Mouse (Mus musculus): ENCODE measurements around the gene Arsg.
"Not testable (repeated sequence)": the region's sequence is repeated elsewhere in the genome, so short reads cannot be mapped to it uniquely, and the experiment has no call there.

The Arsg gene

DNA sequence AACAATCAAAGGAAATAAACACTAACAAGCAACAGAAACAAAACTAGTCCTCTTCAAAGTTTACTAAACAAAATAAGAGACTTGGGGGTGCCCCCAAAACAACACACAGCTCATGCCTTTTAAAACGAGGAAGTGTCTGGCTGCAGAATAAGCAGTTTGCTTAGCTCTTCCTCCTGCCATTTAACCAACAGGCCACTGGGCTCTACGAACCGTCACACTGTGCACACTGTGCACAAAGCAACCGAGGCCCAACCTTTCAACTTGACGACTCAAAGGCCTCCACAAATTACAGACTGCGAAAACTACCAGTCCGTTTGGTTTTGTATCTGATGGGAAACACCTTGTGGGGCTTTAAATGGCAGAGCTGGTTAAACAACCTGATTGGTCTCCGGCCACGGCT, 3.0 kb upstream of the Arsg start:
- no peak for DNase-seq (ENCODE audit: low spot score)

DNA sequence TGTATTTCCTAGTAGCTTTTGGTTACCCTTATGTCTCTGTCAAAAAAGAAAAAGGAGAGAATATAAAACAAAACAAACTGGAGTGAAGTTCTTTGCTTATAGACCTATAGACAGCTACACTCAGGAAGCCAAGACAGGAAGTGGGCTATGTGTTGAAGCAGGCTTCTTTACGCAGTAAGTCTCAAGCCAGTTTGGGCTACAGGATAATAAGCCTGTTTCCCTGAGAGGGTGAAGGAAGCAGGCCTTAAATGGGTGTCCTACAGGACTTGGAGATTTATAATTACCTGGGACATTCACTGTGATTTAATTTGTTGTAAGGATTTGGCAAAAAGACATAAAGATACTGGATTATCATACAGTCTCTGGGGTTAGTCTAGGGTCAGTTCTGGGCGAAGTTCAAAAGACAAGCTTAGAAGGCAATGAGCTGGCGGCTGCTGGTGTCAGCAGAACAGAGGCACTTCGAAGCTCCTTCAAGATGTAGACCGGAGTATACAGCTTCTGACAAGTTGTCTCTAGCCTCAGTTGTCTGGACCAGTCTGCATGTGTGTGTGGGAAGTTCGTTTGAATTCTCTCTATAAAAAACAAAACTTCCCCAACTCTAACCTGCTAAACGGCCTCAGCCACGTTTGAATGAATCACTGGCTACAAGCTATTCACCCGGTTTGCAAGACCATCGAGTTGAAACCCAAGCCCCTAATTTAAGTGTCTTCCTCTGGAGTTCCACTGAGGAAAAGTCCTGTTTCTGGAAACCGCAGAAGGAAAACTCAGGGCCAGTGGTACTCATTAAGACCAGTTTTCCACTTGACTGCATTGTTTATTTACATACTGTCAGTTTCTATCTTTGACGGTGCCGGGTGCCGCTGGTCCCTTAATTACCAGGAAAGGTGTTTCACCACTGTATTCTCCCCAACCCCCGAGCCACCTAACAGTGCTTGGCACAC, 2.0 kb upstream of the Arsg start:
- no peak for DNase-seq (ENCODE audit: low spot score)

DNA sequence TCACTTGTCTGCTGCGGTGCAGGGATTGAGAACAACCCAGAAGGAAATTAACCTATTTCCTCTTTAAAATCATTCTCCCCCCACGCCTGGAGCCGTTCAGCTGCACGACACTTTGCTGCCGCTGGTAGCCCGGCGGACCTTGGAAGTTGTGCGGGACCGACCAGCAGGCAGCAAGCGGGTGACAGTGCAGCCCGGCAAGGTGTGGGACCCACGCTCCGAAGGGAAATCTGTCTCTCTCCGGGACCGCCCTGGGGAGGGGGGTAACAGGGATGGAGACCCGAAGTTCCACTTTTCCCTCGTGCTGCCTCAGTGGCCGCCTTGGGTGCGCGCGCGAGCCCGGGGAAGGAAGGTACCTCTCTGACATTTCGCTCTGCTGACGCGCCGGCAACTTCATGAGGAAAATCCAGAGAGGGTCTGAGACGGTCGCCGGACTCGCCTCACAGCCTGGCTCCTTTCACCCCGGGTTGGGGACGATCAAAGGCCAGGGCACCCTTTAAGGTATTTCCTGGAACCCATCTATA, 943 bp upstream of the Arsg start:
- DNase-seq (ENCODE audit: low spot score) = peak; percentile 54

DNA sequence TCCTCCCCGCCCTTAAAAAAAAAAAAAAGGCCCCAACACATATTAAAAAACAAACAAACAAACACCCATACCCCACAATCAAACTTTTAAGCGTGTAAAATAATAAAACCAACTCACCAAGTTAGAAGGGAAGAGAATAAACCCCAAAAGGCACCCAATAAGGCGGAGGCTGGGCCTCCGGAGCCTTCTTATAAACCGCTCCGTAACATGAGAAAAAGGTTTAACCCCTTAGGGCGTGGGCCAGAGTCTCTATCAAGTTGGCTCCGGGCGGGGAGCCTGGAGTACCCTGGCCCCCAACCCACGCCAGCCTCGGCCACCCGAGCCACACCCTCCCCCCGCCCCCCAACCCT, 378 bp upstream of the Arsg start:
- DNase-seq (ENCODE audit: low spot score) = no peak

DNA sequence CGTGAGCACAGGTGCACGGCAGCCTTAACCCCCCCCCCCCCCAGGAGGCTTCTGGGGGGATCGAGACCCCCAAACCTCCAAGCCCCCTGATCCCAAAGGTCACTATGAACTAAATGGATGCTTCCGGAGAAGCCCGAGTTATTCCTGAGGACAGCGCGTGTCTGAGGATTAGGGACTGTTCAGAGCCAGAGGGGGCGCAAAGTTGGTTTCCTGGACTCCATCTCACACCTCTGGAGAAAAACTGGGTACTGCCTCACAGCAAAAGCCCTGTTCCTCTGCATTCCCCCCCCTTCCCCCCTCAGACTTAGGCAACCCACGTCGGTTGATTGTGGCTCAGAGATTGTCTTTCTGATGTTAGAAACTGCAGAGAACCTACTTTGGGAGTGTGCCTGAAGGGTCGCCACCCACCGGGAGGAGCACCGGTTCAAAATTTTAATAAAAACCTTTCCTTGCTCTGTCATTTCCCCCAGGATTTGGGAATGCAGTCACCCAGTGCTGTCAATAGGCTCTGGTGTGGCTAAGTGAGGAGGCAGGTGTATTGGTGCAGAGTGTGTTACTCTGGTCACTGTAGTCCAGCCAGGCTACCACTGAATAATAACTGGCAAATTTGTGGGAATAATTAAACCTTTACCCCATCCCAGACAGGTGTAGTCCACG, 1.0 kb downstream of the Arsg start:
- DNase-seq (ENCODE audit: low spot score) = peak; percentile 70

DNA sequence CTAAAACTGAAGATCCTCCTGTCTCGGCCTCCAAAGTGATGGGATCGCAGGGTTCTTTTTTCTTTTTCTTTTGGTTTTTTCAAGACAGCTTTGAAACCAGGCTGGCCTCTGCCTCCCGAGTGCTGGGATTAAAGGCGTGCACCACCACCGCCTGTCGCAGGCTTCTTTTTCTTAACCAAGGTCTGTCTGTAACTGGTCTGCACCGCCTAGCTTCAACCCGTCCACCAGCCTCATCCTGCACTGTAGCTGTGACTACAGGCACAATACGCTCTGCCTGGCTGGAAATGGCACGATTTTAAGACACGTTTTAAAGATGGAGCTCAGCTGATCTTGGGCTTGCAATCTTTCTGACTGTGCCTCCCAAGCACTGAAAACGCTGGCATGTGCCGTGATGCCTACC, 1.7 kb downstream of the Arsg start:
- DNase-seq (ENCODE audit: low spot score) = no peak

DNA sequence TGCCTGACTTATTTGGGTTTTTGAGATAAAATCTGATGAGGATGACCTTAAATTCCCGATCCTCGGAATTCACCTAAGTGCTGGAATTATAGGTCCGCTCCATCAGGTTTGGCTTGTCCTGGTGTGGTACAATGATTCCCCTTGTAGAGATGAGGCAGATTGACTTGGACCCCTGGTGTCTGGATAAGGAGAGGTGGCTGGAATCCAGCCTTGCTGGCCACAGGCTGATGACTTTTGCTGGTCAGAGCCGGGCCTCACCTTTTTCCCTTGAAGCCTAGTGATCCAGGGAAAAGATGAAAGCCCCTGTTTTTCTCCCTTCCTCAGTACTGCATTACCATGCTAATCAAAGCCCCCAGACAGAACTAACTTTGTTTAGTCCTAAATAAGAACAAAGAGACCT, 2.5 kb downstream of the Arsg start:
- no peak for DNase-seq (ENCODE audit: low spot score)

DNA sequence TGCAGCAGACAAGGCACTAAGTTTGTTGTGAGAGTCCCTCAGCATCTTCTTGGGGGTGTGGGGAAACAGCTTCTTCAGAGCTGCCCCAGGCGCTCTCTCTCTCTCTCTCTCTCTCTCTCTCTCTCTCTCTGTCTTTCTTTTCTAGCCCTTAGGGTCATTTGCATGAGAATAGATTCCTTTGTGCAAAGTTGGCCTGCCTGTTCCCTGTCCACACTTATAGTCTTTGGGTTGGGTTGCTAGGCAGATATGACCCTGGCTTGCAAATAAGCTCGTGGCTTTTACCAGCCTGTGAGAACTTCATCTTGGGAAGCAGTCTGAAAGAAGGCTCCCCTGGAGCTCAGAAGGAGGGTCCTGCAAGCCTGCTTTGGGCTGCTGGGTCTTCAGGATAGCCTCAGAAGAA, 3.1 kb downstream of the Arsg start:
- no peak for DNase-seq (ENCODE audit: low spot score)

DNA sequence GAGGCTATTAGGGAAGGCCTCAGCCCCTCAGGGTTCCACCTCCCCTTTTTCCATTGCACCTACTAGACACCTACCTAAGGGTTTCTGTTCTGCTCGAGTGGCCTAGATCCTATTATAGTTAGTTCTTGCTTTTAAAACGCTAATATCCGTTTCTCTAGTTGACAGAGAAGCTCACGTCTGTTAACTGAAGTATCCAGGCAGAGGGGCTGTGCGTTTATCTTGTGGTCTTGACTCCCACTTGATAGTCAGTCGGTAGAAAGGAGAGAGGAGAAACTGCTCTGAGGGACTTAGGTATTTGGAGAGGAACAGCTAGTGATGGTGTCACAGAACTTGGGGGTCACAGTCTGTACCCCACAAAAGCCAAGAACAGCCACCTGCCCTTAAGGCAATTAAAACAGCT, 3.5 kb downstream of the Arsg start:
- no peak for DNase-seq (ENCODE audit: low spot score)

DNA sequence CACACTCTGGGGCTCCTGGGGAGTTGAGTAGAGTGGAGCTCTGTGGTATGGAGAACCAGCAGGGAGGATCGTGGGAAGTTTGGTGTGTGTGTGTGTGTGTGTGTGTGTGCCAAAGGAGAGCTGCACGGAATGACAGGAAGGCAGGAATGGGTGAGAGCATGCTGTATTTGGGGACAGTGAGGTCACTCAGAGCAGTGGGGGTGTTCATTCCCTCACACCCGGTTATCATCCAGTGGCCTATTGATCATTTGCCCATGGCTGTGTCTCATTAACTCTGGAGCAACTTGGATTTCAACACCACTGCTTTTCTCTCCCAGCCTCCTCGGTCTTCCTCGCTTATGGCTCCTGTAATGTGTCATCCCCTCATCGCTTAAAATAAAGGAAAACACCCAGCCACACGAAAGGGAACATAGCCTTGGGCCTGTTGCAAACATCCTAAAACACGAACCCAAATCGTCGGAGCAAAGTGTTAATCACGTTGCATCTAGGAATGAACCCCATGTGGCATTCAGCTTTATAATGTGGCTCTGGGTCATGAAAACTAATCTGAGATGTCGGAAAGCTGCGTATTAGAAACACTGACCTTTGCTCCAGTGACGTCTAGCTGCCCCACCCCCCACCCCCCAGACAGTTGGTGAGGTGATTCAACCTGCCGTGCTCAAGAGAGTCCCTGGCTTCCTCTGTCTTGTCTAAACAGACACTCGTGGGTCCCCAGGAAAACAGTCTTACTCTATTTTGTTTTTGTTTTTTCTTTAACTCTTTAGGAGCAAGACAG, 4.6 kb downstream of the Arsg start:
- DNase-seq (ENCODE audit: low spot score) = no peak

DNA sequence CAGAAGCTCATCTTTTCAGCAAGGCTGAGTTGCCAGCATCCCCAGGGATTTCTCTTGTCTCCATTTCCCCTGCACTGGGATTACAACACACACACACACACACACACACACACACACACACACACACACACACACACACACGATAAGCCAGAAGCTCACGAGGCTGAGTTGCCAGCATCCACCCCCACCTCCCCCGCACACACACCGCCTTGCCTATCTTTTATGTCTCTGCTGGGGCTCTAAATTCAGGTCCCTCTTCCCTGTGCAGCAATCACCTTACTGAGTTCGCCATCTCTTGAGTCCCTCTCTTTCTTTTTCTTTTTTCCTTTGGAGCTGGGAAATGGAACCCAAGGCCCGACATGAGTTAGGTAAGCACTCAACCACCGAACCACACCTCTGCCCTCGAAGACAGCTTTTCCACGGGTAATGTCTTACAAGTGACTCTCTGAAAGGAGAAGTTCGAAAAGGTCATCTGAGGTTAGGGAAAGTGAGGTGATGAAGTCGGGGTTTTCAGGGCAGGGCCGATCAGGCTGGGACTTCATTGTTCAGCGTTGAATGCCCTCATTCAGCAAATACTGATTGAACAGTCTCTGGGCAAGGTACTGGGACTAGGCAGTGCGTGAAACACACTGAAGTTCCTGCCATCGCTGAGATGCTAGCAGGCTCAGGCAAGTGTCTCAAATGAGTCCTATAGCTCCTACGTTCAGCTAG, 6.6 kb downstream of the Arsg start:
- DNase-seq (ENCODE audit: low spot score) = no peak

DNA sequence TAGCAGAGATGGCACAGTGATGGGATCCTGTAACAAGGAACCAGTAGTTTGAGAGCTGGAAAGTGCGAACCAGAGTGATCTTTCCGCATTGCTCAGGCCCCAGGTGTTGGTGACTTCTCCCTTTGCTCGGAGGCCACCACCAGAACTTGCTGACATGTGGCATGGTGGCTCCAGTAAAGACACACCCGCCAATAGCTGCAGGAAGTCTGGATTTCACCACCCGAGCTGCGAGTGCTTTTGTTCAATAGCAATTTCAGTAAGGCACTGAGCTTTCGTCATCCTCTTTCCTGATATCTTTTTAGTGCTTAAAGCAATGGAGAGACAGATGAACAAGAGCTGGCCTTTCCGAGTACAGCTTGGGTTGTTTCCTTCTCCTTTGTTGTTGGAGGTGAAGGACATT, 7.3 kb downstream of the Arsg start:
- no peak for DNase-seq (ENCODE audit: low spot score)

DNA sequence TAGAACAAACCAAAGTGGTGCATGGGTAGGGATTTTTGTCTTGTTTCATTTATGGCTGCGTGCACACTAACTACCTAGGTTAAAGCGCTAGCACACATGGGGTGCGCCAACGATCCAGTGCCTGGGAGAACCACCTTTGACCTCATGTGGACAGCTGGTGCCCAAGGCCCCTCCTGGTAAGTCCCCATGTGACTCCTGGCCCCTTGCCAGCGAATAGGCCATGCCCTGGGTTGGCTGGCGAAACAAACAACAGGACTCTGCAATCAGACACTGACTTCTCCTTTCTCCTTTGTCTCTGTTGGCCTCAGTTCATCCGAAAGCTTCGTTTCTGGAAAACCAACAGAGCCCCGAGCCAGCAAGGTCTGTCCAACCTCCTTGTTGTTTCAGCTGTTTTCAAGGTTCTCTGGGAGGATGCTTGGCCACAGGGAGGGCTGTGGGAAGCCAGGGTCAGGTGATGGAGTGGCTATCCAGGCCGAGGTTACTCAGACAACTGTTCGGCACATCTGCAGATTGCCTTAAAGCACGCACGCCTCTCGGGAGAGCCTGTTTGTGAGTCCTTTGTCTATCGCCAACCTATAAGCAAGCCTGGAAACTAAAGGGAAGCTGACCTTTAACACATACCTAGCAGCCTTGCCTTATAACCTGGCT, 12.3 kb downstream of the Arsg start:
- DNase-seq (ENCODE audit: low spot score) = no peak

DNA sequence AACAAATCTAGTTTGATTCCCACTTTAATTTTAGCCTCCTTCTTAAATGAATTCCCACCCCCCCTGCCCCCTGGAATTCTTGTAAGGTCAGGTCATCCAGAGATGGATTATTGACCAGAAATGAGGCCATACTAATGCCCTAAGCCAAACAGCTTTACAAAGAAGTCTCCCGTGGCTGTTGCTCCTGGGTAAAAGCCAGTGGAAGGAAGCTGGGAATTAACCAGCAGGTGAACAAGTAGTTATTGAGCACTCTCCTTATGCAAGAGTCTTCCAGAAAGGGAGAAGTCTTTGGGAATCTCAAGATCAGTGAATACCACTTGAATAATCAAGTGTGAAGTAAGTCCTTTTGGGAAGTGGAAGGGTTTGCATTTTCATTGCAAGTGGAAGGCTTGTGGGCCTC, 13.9 kb downstream of the Arsg start:
- no peak for DNase-seq (ENCODE audit: low spot score)

DNA sequence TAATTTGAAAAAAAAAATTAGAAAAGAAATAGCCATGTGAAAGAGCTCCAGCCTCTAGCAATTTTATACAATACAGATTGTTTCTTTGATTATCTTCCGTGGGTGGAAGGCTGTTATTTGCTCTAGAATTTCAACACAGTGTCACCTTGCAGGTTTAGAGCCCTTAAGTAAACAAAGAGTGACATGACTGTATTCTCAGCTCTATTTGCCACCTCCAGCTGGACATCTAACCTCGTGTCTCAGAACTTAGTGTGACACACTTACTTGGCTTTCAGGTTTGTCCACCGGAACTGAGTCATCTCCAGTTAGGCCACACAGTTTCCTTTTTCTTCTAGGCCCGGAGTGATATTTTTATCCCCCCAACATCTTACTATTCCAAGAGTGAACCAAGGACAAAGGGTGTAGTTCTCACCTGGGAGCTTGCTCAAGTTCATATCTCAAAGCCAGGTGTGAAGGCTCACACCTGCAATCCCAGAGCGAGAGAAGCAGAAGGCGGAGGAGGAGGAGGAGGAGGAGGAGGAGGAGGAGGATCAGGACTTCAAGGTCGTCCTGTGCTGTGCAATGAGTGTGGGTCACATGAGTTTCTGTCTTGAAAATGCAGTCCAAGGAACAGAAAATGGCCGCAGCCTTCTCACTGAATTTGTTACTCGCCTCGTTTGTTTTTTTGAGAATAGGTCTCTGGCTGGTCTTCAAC, 15.0 kb downstream of the Arsg start:
- DNase-seq (ENCODE audit: low spot score) = no peak

DNA sequence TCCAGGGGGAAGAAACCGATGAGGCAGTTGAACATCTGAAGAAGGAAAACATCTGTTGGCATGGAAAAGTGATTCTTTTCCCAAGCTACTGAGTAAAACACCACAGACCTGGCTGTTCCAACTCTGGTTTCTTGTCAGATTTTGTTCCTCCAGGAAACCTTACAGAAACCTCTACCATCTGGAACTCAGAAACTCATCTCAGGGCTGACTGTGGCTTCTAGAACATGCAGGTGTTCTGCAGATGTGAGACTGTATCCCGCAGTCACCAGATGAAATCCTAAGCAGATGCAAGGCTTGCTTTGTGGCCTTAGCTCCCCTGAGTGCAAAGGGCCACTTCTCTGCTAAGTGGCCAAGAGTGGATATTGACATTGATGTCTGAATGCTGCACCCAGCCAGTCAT, 16.6 kb downstream of the Arsg start:
- DNase-seq (ENCODE audit: low spot score) = no peak

DNA sequence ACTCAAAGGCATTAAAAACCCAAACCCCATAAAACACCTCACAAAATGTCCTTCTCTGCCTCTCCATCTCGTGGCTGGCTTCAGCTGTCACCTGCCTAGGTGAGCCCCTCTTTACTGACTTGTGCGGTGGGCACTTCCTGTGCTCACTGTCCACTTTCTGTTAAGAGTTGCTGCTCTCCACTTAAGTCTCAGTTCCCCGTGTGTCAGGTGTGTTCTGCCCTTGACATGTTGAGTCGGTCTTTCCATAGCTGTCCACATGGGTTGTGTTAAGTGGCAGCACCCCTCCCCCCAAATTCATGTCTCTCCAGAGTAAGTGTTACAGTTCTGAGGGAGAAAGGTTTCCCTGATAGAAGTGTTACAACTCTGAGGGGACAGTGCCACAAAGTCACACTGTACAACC, 18.7 kb downstream of the Arsg start:
- DNase-seq (ENCODE audit: low spot score) = no peak

DNA sequence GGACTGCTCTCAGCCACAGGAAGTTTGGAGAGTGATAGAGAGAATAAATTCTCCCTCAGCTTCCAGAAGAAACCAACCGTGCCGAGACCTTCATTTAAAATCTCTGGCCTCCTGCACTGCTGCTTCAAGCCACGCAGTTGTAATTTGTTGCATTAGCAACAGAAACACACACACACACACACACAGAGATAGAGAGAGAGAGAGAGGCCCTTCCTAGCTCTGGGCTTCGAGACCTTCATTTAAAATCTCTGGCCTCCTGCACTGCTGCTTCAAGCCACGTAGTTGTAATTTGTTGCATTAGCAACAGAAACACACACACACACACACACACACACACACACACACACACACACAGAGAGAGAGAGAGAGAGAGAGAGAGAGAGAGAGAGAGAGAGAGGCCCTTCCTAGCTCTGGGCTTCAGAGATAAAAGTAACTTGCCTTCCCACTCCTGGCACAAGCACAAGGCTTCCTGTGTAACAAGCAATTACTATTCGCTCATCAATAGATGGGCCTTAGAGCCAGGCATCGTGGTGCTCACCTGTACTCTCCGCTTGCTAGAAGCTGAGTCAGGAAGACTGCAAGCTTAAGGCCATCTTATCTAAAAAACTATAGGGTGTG, 19.8 kb downstream of the Arsg start:
- DNase-seq (ENCODE audit: low spot score) = not testable (repeated sequence)

DNA sequence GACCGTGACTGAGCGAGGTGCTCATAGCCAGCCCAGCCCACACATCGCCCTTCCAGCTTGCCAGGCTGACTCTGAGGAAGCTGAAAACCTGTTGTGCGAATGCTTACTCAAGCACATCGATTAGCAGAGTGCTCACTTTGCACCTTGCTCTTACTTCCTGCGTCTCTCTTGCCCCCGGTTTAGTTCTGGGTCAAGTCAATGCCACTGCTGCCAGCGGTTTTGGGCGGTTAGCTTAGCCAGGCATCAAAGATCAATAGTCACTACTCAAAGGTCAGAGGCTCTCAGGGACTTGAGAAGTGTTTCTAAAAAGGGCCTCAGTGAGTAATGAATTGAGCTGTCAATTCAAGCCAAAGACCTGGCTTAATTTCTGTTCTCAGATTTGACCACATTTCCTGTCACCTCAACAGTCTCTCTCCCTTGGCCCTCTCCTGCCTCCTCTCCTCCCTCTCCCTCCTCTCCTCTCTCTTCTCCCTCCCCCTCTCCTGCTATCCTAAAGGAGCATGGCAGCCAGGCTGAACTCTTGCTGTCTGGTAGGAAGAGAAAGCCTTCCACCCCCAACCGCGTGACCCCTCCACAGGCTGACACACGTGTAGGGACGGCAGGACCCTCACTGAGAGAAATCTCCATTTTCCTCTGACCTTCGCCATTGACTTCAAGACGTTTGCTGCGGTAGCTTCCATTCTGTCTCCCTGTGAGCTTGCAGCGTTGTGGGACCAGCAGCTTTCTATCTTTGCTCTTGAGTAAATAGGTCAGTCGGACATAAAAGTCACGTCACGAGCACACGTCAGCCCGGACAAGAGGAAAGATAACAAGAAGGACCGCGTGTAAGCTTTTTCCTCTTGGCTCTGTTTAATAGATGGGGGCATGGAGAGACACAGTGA, 22.0 kb downstream of the Arsg start:
- no peak for DNase-seq (ENCODE audit: low spot score)
